Mouse (Mus musculus): ENCODE data around the gene Foxo6. TPM values are rescaled to one million over a fixed set of nuclear protein-coding genes. Genes with fewer than 3 reads are reported as not detected.

Gene Foxo6
- polyA plus RNA-seq, 1 experiment from 2014 or later: 0.11 TPM

DNA sequence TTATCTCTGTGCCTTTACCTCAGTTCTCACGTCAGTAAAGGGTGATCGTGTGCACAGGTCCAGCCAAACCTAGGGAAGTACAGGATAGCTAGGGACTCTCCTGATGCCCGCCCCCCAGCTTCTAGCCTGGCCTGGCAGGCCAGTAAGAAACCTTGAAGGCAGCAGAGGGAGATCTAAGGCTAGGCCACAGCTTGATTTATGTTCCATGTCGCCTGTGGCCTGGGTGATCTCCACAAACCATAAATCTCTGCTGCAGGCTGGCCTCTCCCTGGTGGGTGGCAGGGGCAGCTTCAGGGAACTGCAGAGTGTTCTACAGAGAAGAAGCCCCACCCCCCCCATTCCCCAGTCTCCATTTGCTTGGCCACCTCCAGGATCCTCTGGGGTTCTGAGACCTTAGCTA, 55.2 kb downstream of the Foxo6 start:
- WGBS: 60% methylated on average over 4 of the region's 4 CpGs
- H3K9ac ChIP-seq: no peak overlapping the region
- no peak overlapping the region for H3K27ac ChIP-seq (ENCODE audit: low read depth)
- no peak for DNase-seq
- no peaks in the 10 kb centered on the region for H3K27me3 ChIP-seq (ENCODE audit: insufficient read depth, low read length)
- H3K36me3 ChIP-seq (ENCODE audit: insufficient read depth): no peaks in the 10 kb centered on the region
- H3K4me2 ChIP-seq: no peak overlapping the region
- no peaks in the 10 kb centered on the region for H3K4me1 ChIP-seq (ENCODE audit: insufficient read depth)
- no peaks in the 10 kb centered on the region for H3K9me3 ChIP-seq (ENCODE audit: low read depth, low read length)
- ATAC-seq (ENCODE audit: insufficient read depth): no peak
- TF ChIP-seq CTCF (IDR thresholded peaks at IDR 0.05; ENCODE audit: low read depth): no peak
- no peak overlapping the region for H3K4me3 ChIP-seq (ENCODE audit: low read depth, low read length)

DNA sequence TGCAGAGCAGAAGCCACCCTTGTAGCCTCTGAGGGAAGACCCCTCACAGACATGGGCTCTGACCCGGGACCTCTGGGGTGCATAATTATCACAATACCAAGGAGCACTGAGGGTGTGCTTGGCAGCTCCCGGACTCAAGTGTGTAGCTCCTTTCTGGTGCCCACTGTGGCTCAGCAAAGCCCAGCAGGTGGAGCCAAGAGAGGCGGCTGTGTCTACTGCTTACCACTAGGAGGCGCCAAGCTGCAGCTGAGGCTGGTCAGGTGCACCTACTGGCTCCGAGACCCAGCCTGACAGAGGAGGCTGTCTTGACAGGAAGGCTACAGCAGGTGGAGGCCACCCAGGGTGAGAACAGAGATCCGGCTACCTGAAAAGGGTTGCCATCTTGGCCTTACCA, 56.9 kb downstream of the Foxo6 start:
- no peak overlapping the region for H3K9ac ChIP-seq
- peak; percentile 99 for TF ChIP-seq CTCF (IDR thresholded peaks at IDR 0.05; ENCODE audit: low read depth)
- peak; percentile 86 for DNase-seq
- no peaks in the 10 kb centered on the region for H3K36me3 ChIP-seq (ENCODE audit: insufficient read depth)
- H3K4me3 ChIP-seq (ENCODE audit: low read depth, low read length): no peak overlapping the region
- no peaks in the 10 kb centered on the region for H3K27me3 ChIP-seq (ENCODE audit: insufficient read depth, low read length)
- peak; percentile 29; the same call in 1 of the 2 replicates for ATAC-seq (ENCODE audit: insufficient read depth)
- 15% methylated on average over 6 of the region's 6 CpGs for WGBS
- H3K27ac ChIP-seq (ENCODE audit: low read depth): no peak overlapping the region
- no peaks in the 10 kb centered on the region for H3K4me1 ChIP-seq (ENCODE audit: insufficient read depth)
- H3K9me3 ChIP-seq (ENCODE audit: low read depth, low read length): no peaks in the 10 kb centered on the region
- H3K4me2 ChIP-seq: no peak overlapping the region

DNA sequence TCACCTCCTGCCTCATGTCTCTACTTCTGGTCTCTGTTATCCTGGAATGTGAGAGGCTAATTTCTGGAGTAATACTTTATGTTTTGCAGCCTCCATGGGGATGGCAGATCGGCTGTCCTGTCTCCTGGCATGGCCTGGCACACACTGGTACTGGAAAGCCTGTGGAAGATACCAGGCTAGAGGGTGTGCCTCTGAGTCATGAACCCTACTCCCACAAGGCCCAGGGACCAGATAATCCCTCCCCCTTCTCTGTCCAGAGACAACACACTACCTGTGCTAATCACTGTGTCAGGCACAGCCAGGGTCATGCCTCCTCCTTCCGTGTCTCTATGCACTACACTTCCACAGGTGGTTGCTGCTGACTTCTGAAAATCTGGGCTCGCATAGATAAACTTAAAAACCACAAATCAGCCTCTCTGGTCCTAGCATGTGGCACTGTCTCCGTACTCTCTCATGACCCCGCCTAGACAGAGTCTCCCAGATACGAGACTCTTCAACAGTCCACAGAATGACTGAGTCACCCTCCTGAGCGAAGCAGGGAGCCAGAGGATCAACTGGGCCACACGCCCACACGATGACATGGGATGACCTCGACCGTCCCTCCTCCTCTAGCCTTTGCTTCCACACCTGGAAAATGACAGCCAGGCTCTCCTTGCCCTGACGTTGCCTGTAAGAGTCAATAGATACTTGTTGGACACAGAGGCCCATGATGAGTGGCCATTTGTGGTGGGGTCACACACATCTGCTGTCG, 57.5 kb downstream of the Foxo6 start:
- no peak overlapping the region for H3K4me2 ChIP-seq
- DNase-seq: no peak
- no peak for ATAC-seq (ENCODE audit: insufficient read depth)
- H3K9me3 ChIP-seq (ENCODE audit: low read depth, low read length): no peaks in the 10 kb centered on the region
- no peak overlapping the region for H3K4me3 ChIP-seq (ENCODE audit: low read depth, low read length)
- no peaks in the 10 kb centered on the region for H3K27me3 ChIP-seq (ENCODE audit: insufficient read depth, low read length)
- no peak overlapping the region for H3K9ac ChIP-seq
- WGBS: 65% methylated on average over 13 of the region's 13 CpGs
- H3K27ac ChIP-seq (ENCODE audit: low read depth): no peak overlapping the region
- no peak for TF ChIP-seq CTCF (IDR thresholded peaks at IDR 0.05; ENCODE audit: low read depth)
- H3K4me1 ChIP-seq (ENCODE audit: insufficient read depth): no peaks in the 10 kb centered on the region
- no peaks in the 10 kb centered on the region for H3K36me3 ChIP-seq (ENCODE audit: insufficient read depth)

DNA sequence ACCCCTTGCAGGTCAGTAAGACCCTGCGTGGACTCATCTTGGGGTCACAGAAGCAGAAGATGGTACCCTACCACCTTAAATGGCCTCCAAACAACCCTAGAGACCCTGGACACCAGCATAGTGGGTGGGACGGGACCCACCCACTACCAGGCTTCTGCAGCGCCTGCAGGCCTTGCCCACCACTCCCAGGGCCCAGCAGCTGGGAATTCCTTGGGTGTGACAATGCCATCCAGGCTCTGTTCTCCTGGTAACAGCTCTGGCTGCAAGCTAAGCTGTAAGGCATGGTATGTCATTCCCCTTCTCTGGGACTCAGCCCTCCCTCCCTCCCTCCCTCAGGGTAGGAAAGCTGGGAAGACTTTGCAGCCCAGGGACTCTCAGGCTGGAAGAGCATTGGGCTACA, 58.5 kb downstream of the Foxo6 start:
- Histone ChIP-seq H3K4me1 (ENCODE audit: insufficient read depth) (no peaks in the 10 kb centered on the region), H3K27me3 (ENCODE audit: insufficient read depth, low read length) (no peaks in the 10 kb centered on the region), H3K4me2 (no peak overlapping the region), H3K36me3 (ENCODE audit: insufficient read depth) (no peaks in the 10 kb centered on the region), H3K9me3 (ENCODE audit: low read depth, low read length) (no peaks in the 10 kb centered on the region), H3K4me3 (ENCODE audit: low read depth, low read length) (no peak overlapping the region), H3K27ac (ENCODE audit: low read depth) (no peak overlapping the region), H3K9ac (no peak overlapping the region)
- TF ChIP-seq CTCF (IDR thresholded peaks at IDR 0.05; ENCODE audit: low read depth): no peak
- ATAC-seq (ENCODE audit: insufficient read depth) (no peak), DNase-seq (no peak)
- 82% methylated on average over 3 of the region's 3 CpGs for WGBS

DNA sequence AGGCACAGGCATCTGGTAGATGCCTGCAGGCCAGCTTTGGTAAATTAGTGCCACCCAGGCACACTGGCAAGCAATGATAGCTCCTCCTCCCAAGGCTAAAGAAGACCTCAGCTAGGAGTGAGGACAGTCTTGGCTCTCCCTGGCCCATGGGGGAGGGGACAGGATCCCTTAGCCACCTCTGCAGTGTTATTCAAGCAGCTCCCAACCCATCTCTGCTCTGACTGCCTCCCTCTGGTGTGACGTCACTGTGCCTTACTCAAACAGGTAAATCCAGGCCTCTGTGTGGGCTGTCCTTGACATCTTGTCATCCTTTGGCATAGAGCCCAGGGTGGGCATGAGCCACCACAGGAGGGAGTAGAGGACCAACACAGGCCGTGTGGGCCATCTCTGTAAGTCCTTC, 59.9 kb downstream of the Foxo6 start:
- no peak for TF ChIP-seq CTCF (IDR thresholded peaks at IDR 0.05; ENCODE audit: low read depth)
- H3K4me2 ChIP-seq: no peak overlapping the region
- DNase-seq: peak; percentile 14
- H3K27me3 ChIP-seq (ENCODE audit: insufficient read depth, low read length): no peaks in the 10 kb centered on the region
- H3K36me3 ChIP-seq (ENCODE audit: insufficient read depth): no peaks in the 10 kb centered on the region
- no peak overlapping the region for H3K4me3 ChIP-seq (ENCODE audit: low read depth, low read length)
- H3K9ac ChIP-seq: no peak overlapping the region
- no peaks in the 10 kb centered on the region for H3K9me3 ChIP-seq (ENCODE audit: low read depth, low read length)
- H3K27ac ChIP-seq (ENCODE audit: low read depth): no peak overlapping the region
- H3K4me1 ChIP-seq (ENCODE audit: insufficient read depth): no peaks in the 10 kb centered on the region
- WGBS: 29% methylated on average over 2 of the region's 2 CpGs
- no peak for ATAC-seq (ENCODE audit: insufficient read depth)

DNA sequence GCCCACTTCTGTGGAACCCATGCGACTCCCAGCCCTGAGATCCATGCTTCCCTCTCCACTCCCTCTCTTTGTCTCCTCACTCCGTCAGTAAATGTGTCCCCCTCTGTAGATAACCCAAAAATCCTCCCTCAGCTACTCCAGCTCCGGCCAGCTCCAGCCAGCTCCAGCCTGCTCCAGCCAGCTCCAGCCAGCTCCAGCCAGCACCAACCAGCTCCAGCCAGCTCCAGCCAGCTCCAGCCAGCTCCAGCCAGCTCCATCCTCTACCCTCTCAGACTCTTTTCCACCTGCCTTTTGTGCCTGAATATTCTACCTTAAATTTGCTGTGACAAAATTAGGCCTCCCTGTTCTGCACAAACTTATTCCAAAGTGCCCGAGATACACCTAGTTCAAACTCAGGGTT, 60.5 kb downstream of the Foxo6 start:
- Histone ChIP-seq H3K4me2 (no peak overlapping the region), H3K4me1 (ENCODE audit: insufficient read depth) (no peaks in the 10 kb centered on the region), H3K36me3 (ENCODE audit: insufficient read depth) (no peaks in the 10 kb centered on the region), H3K4me3 (ENCODE audit: low read depth, low read length) (no peak overlapping the region), H3K27me3 (ENCODE audit: insufficient read depth, low read length) (no peaks in the 10 kb centered on the region), H3K27ac (ENCODE audit: low read depth) (no peak overlapping the region), H3K9me3 (ENCODE audit: low read depth, low read length) (no peaks in the 10 kb centered on the region), H3K9ac (no peak overlapping the region)
- ATAC-seq (ENCODE audit: insufficient read depth) (no peak), DNase-seq (no peak)
- 56% methylated on average over 4 of the region's 4 CpGs for WGBS
- TF ChIP-seq CTCF (IDR thresholded peaks at IDR 0.05; ENCODE audit: low read depth): no peak

DNA sequence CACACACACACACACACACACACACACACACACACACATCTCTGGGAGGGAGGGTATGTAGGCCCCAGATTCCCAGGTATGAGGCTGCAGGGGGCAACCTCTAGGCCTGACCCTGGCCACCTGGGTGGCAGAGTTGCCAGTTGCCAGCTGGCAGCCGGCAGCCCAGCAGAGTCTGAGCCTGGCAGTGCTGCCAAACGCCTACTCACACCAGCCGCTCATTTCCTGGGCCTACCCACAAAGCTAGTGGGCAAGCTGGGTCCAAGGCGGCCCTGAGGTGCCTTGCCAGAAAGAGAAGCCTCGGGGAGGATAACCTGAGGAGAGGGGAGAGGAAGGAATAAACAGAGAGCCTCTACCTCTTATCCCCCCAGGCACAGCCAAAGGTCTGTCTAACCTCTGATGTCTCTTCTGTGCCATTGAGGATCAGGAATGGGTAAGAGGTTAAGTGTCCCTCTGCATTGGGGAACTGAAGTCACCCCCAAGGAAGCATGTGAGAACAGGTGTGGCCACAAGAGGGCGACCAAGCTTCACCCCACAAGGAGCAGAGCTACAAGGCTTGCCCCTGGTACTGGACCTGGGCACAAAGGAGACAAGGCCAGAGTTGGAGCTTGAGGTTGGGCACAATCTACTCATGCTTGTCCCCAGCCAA, 61.9 kb downstream of the Foxo6 start:
- Histone ChIP-seq H3K4me2 (no peak overlapping the region), H3K27ac (ENCODE audit: low read depth) (no peak overlapping the region), H3K4me1 (ENCODE audit: insufficient read depth) (no peaks in the 10 kb centered on the region), H3K36me3 (ENCODE audit: insufficient read depth) (no peaks in the 10 kb centered on the region), H3K27me3 (ENCODE audit: insufficient read depth, low read length) (no peaks in the 10 kb centered on the region), H3K4me3 (ENCODE audit: low read depth, low read length) (no peak overlapping the region), H3K9me3 (ENCODE audit: low read depth, low read length) (no peaks in the 10 kb centered on the region), H3K9ac (no peak overlapping the region)
- ATAC-seq (ENCODE audit: insufficient read depth) (peak; percentile 37; the same call in 1 of the 2 replicates), DNase-seq (peak; percentile 84)
- peak; percentile 98 for TF ChIP-seq CTCF (IDR thresholded peaks at IDR 0.05; ENCODE audit: low read depth)
- 55% methylated on average over 6 of the region's 6 CpGs for WGBS

All from lung, embryonic 14.5 days (tissue).